Mouse (Mus musculus): ENCODE results near the gene Tanc2. TPM values are rescaled to one million over a fixed set of nuclear protein-coding genes. Genes with fewer than 3 reads are reported as not detected.

Gene Tanc2
- total RNA-seq, 2 experiments from 2014 or later = 0.22 to 0.54 TPM

DNA sequence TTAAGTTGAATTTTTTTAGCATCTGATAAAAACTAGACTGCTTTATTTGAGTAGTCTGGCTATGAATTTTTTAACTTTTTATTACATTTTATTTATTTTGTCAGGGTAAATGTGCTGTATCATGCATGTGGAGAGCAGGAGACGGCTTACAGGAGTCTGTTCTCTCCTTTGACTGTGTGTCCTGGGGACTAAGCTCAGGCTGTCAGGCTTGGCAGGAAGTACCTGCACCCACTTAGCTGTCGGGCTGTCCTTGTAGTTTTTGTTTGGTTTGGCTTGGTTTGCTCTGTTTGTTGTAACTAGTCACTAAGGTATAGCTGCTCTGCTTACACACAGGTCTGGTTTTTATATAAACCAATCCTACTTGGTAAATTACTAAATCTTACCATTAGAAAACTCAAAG, 234.0 kb downstream of the Tanc2 start:
- no peak for ATAC-seq (ENCODE audit: poor library complexity, severe bottlenecking)

GRCm38 (mm10) chr11:105828175-105828574, 238.4 kb downstream of the Tanc2 start:
- ATAC-seq (ENCODE audit: poor library complexity, severe bottlenecking) = no peak

- ATAC-seq (ENCODE audit: poor library complexity, severe bottlenecking) = no peak
These were observed 245.4 kb downstream of the Tanc2 start for GRCm38 (mm10) chr11:105835209-105835608.

DNA sequence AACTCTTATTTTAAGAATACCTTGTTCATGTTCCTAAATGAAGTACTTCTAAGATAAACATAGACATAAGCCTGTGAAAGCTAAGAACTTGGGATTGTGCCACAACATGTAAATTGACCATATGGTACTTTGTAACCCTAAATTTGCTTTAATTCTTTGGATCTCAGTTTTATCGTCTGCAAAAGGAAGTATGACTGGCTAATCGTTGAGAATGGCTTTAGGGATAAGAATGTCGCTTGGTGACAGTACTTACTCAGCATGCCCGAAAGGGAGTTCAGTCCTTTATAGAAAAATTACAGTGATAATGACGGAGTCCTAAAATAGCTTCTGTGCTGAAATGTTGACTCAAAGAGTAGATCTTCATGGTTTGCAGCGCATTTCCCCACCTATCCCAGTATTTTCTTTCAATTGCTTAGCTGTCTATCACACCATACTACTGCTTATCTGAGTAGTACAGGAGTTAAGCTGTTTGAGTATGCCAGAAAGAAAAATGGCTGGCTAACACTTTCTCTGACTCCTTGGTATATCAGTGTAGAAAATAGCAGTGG, 246.6 kb downstream of the Tanc2 start:
- ATAC-seq (ENCODE audit: poor library complexity, severe bottlenecking) = no peak

DNA sequence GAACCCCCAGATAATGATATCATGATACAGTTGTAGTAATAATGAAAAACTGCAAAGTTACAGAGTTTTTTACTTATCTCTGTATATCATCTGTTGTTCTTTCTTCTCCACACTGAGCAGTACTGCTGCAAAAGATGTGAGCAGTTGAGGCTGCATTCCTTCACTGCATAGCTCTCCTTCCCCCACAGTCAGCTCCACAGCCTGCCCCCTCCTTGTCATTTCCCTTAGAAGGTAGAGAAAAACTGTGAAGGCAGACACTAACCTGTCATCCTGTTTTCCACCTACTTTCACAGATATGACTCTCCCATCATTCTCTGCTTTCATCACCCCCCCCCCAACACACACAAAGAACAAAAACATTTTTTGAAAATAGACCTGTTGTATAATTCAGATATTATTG, 248.2 kb downstream of the Tanc2 start:
- no peak for ATAC-seq (ENCODE audit: poor library complexity, severe bottlenecking)

DNA sequence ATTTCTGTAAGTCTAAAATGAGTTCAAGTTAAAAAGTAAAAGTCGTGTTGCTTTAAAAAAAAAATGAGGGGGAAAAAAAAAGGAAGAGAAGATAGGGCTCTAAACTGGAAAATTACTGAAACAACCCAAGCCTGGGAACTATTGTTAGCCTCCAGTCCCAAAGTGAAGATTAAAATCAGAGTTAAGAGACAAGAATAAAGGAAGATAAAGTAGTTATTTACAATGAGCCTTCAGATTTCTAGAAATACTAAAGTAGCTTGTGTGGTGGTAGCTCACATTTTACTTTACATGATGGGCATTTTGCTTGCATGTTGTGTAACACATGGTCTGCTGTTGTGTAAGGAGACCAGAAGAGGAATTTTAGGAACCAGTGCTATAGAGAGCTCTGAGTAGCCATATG, 256.1 kb downstream of the Tanc2 start:
- ATAC-seq (ENCODE audit: poor library complexity, severe bottlenecking) = no peak

- ATAC-seq (ENCODE audit: poor library complexity, severe bottlenecking) = no peak
These were observed 265.7 kb downstream of the Tanc2 start for GRCm38 (mm10) chr11:105855504-105855903.

DNA sequence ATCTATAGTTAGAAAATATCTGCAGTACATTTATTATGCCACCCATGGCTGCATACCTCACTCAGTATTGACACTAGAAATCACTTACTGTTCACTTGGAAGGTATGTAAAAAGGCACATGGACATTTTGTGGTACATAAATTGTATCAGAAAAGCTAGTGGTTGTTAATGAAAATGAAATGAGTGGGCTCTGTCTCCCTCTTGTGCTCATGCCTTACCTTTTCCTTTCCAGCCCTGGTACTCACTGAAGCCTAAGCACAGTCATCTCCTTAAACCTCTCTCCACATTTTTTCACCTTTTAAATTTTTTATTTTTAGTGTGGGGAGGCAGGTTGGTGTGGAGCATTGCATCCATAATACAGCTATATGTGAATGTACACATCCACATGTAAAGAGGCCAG, 268.3 kb downstream of the Tanc2 start:
- no peak for ATAC-seq (ENCODE audit: poor library complexity, severe bottlenecking)

- ATAC-seq (ENCODE audit: poor library complexity, severe bottlenecking) = no peak
These were observed 295.8 kb downstream of the Tanc2 start for GRCm38 (mm10) chr11:105885558-105885957.

DNA sequence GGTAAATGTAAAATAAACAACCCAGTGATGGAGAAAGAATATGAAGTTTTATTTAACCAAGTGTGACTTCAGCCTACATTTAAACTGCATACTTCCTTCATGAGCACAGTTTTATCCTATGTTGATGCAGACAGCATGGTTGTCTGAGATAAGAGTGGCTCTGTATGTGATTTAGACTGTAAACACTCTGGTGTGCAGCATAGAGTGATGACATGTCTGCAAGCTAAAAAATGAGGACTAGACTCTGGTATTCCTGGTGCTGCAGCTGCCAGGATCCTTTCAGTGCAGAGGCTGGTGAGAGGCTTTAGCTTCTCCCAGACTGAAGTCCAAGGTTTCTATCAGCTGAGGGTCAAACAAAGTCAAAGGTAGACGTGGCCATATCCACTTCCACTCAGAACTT, 297.5 kb downstream of the Tanc2 start:
- ATAC-seq (ENCODE audit: poor library complexity, severe bottlenecking) = no peak

DNA sequence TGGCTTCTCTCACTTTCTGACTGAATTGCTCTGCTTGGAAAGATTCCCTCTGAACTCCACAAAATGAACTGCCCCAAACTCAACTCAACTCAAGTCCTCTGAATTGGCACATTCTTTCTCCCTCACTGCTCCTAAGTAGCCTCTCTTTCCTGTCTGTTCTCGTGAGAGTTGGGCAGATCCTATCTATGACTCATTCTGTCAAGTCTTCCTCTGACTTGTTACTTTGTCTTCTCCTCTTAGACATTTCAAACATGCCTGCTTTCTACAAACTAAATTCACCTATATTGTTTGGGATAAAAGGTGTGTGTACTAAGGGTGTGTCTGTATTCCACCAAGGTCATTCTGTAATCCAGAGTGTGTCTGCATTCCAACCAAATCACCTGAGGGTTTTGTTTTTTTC, 309.4 kb downstream of the Tanc2 start:
- no peak for ATAC-seq (ENCODE audit: poor library complexity, severe bottlenecking)

DNA sequence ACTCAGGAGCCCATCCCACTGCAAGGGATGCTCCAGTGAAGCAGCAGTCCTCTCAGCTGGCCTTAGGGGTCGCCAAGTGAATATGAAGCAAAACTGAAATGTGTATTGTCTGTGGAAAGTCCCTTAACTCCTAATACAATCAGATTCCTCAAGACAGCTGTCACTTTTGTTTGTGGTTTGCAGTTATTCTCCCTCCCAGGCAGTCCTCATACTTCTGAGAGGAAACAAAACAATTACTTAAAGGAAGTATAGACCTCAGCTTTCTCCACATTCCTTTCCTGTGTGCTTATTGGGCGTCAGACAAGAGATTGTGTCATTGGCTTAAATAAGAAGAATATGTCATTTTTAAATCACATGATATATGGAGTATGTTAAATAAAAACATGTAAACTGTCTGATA, 311.7 kb downstream of the Tanc2 start:
- ATAC-seq (ENCODE audit: poor library complexity, severe bottlenecking) = peak; percentile 60

DNA sequence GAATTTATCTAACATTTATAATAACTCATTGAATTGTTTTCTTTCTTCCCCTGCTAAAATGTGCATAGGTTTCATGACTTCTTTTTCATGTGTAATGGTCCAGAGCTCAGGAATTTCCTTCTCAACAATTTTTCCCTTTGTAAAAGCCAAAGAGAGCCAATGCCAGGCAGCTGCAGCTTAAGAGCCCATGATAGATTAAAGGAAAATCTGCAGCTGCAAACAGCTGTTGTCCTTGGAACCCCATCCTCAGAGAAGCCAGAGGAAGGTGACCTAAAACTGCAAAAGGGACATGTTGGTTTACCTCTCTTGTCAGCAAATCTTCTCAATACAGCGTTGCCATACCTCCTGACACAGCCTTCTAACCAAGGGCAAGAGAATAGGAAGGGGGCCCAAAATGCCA, 313.2 kb downstream of the Tanc2 start:
- ATAC-seq (ENCODE audit: poor library complexity, severe bottlenecking) = no peak

- ATAC-seq (ENCODE audit: poor library complexity, severe bottlenecking) = no peak
These were observed 315.9 kb downstream of the Tanc2 start for GRCm38 (mm10) chr11:105905529-105906213.

DNA sequence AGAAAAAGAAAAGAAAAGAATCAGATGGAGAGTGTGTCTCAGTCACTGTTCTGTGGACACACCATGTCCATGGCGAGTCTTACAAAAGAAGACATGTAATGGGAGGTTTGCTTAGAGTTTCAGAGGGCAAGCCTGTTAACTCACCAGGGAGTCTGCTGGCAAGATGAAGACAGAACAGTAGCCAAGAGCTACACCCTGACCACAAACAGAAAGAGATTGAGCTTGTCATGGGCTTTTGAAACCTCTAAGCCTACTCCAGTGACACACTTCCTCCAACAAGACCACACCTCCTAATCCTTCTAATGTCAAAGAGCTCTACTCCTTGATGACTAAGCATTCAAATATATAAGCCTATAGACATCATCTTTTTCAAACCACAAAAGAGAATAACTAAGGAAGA, 317.6 kb downstream of the Tanc2 start:
- ATAC-seq (ENCODE audit: poor library complexity, severe bottlenecking) = peak; percentile 51

- ATAC-seq (ENCODE audit: poor library complexity, severe bottlenecking) = no peak
These were observed 319.1 kb downstream of the Tanc2 start for GRCm38 (mm10) chr11:105908926-105909325.

DNA sequence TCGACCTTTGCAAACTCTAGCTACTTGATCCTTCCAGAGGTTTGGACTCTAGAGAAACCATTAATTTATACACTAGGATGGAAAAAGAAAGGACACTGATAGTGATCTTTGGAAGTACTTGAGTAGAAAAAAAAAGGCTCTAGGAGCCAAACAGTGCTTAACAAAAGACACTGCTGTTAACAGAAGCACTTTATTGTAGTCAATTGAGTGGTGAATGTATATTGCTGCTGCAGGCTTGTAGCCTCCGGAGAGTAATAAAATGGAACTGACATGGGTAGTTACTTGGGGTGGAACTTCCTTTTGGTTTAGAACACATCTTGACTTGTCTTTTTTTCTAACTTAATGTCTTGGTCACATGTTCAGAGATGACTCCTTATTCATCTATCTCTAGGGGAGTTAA, 319.8 kb downstream of the Tanc2 start:
- ATAC-seq (ENCODE audit: poor library complexity, severe bottlenecking) = no peak

DNA sequence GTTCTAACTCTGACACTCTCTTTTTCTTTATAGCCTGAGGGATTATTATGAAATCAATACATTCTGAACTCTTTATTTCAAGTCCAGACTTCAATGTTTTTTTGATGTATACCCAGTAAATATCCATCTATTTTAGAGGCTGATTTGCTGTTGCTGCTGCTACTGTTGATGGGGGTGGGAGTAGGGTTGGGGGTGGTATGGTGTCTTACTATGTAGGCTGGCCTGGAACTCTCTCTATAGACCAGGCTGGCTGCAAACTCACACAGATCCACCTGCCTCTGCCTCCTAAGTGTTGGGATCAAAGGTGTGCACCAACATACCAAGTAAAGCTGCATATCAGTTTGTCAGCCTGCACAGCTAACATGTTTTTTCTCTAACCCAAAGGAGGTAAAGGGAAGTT, 321.4 kb downstream of the Tanc2 start:
- no peak for ATAC-seq (ENCODE audit: poor library complexity, severe bottlenecking)

DNA sequence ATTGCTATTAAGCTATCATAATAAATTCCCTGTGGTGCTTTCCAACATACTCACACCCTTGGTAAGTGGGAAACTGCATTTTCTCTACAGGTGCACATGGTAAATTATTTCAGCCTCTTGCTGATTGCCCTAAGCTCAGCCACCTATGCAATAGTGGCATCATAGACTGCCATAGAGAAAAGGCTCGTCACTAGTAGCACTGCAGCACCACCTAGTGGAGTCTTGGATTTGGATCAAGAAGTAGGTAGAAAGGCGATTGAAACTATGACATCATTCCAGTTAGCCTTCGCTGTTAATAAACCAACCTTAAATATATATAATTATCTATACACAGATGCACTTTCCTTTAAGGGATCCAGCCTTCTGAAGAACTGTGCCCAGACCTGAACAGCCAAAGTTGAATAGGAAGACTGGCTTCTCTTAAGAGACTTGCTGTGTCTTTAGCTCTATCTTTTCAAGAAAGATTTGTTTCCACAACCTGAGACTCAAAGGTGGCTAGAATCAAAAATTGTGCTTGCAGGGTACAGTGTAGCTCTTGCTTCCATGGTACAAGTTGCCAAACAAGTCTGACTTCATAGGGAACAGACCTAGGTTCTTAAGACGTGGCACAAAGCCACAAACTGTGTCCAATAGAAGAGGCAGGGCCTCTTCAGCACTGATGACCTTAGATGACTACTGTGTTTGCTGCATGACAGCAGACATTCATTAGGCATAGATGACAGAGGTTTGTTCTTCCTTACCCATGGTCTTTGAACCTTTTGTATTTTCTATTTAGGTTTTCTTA, 322.0 kb downstream of the Tanc2 start:
- ATAC-seq (ENCODE audit: poor library complexity, severe bottlenecking) = peak; percentile 86

GRCm38 (mm10) chr11:105913580-105913979, 323.8 kb downstream of the Tanc2 start:
- no peak for ATAC-seq (ENCODE audit: poor library complexity, severe bottlenecking)

DNA sequence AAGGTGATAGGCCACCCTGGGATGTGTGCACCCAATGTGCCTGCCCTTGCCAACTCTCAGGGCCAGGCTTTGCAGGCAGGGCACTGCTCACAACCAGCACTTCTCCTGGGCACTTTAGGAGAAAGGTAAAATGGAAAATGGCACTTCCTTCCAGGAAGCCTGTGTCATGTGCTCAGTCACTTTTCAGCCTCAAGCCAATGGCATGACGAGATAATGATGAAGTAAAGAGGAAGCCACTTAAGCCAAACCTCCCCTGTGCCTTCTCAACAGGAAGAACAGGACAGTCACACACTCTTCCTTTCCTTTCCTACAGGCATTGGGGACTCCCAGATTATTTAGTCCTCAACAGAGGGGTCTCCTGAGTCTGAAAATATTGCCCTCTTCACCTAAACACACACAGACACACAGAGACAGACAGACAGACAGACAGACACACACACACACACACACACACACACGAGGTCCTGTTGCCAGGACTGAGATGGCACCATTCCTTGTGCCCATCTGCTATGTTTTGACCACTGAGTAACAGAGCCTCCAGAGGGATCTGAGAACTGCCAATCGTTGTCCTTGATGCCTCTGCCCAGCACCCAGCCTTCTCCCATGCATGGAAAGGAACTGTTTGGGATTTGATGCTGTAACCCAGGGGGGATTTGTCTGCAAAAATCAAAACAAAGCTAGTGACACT, 330.5 kb downstream of the Tanc2 start:
- no peak for ATAC-seq (ENCODE audit: poor library complexity, severe bottlenecking)

DNA sequence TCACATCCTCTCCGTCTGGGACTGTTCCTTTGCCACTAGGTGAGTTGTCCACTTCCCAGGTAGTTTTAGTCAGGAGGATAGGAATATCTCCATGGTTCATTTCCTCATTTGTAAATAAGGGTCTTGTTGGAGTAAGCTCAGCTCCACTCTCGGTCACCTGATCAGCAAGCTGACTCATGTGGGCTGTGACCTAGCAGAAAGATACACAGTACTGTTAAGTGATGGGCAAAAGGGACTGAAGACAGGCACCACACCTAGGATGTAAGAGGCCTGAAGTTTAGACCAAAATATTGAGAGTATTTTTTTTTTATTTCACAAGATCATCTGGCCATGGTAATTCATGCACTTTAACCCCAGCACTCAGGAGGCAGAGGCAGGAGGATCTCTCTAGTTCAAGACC, 331.1 kb downstream of the Tanc2 start:
- ATAC-seq (ENCODE audit: poor library complexity, severe bottlenecking) = no peak

Measured in megakaryocyte, adult 5-6 weeks (primary cell).